Mouse (Mus musculus): ENCODE results near the gene Btla.

- TF ChIP-seq CTCF (IDR thresholded peaks at IDR 0.05) (no peak), EP300 (IDR thresholded peaks at IDR 0.05) (no peak)
These were observed 2.9 kb downstream of the Btla start for GRCm38 (mm10) chr16:45227002-45227401.
